Mouse (Mus musculus) liver, embryonic 14.5 days (tissue): ENCODE measurements at regions not wholly inside any gene's neighbourhood (a gene's known extent, or its start where the extent isn't known, plus 50 kb on each side); places are given as distances from the start of the nearest gene placed in this dataset.

Experiments used
- ATAC-seq: fragments of 200-750 bp; cut with Nextera tagmentation; 2 replicates; pipeline ENCODE4 v1.8.0; 2017; ENCODE audit warnings: moderate number of reproducible peaks, mild to moderate bottlenecking, moderate library complexity; ENCODE audit not compliant: insufficient read depth
- DNase-seq, 3 experiments: peaks; one replicate each; pipeline ENCODE4 v3.0.0-alpha.2; 2012 to 2013; ENCODE audit warnings: low read depth in 3 of 3, low spot score in 3 of 3
- H3K27ac ChIP-seq: fragments of 300-500 bp; sonication (generic); 2 replicates; pipeline ENCODE4 v1.5.1; 2014; ENCODE audit warnings: moderate library complexity, mild to moderate bottlenecking, control low read depth, inconsistent platforms
- H3K27me3 ChIP-seq: fragments of 300-500 bp; sonication (generic); 2 replicates; pipeline ENCODE4 v1.6.1; 2014; ENCODE audit warnings: mild to moderate bottlenecking, low read length, moderate library complexity; ENCODE audit not compliant: control insufficient read depth, insufficient read depth
- H3K36me3 ChIP-seq: fragments of 300-500 bp; sonication (generic); replicated peaks from 2 replicates; pipeline ENCODE4 v1.6.1; 2014; ENCODE audit warnings: low read depth; ENCODE audit not compliant: control insufficient read depth, insufficient read depth
- H3K4me1 ChIP-seq, 2 experiments: fragments of 200-500 bp in 1 of 2; fragments of 300-500 bp in 1 of 2; sonication (generic) in 1 of 2; replicated peaks; 2 replicates each; pipeline ENCODE4 v1.6.1; 2012 to 2014; ENCODE audit warnings: antibody characterized with exemption in 1 of 2, inconsistent platforms in 1 of 2, low read length in 1 of 2; ENCODE audit not compliant: control insufficient read depth in 2 of 2, insufficient read depth in 2 of 2
- H3K4me2 ChIP-seq: fragments of 300-500 bp; sonication (generic); 2 replicates; pipeline ENCODE4 v1.6.1; 2014; ENCODE audit warnings: low read depth, mild to moderate bottlenecking, control low read depth, moderate library complexity
- H3K4me3 ChIP-seq, 2 experiments: fragments of 200-500 bp in 1 of 2; fragments of 300-500 bp in 1 of 2; sonication (generic) in 1 of 2; 2 replicates each; pipeline ENCODE4 v1.5.1; 2012 to 2014; ENCODE audit warnings: low read depth in 2 of 2, low read length in 2 of 2, mild to moderate bottlenecking in 2 of 2, control low read depth in 1 of 2, inconsistent platforms in 1 of 2, moderate library complexity in 1 of 2; ENCODE audit not compliant: insufficient read depth in 1 of 2
- H3K9ac ChIP-seq: fragments of 300-500 bp; sonication (generic); replicated peaks from 2 replicates; pipeline ENCODE4 v1.6.1; 2014; ENCODE audit warnings: mild to moderate bottlenecking, control low read depth, moderate library complexity
- H3K9me3 ChIP-seq: fragments of 300-500 bp; sonication (generic); 2 replicates; pipeline ENCODE4 v1.6.1; 2016; ENCODE audit warnings: low read length, mixed read lengths; ENCODE audit not compliant: control insufficient read depth
- CTCF ChIP-seq: IDR thresholded peaks from 2 replicates; pipeline ENCODE4 v1.5.1; 2016; ENCODE audit warnings: antibody characterized with exemption, low read depth, control low read depth
- EP300 ChIP-seq: IDR thresholded peaks from 2 replicates; pipeline ENCODE4 v1.6.1; 2016; ENCODE audit warnings: antibody characterized with exemption, low read depth
- WGBS: fragments of 180-500 bp; shearing (Covaris S2); extraction: QIAGEN DNeasy Blood & Tissue Kit; methylation state at CpG from one replicate; pipeline ENCODE4 v1.1.7; 2014; ENCODE audit not compliant: insufficient replicate concordance; 5-methylcytosine and 5-hydroxymethylcytosine counted together

GRCm38 (mm10) chr9:67132370-67132769 lies 83.2 kb upstream of the Tpm1 start:
- no peak overlapping the region for H3K4me2 ChIP-seq
- no peak overlapping the region for H3K27ac ChIP-seq
- TF ChIP-seq EP300, result no peak
- TF ChIP-seq CTCF, result no peak
- peaks cover 0 to 7% of the 10 kb centered on the region in 2 experiments; a peak in 1 of 4 replicates for H3K4me1 ChIP-seq
- H3K9me3 ChIP-seq, result no peaks in the 10 kb centered on the region
- no peak for ATAC-seq
- DNase-seq, result no peak
- no peaks in the 10 kb centered on the region for H3K36me3 ChIP-seq
- 40% methylated on average over 5 of the region's 5 CpGs for WGBS
- no peaks in the 10 kb centered on the region for H3K27me3 ChIP-seq
- H3K4me3 ChIP-seq, result no peak overlapping the region
- H3K9ac ChIP-seq, result no peak overlapping the region

- H3K27me3 ChIP-seq, result no peaks in the 10 kb centered on the region
- no peak overlapping the region for H3K9ac ChIP-seq
- no peaks in the 10 kb centered on the region for H3K36me3 ChIP-seq
- WGBS, result 65% methylated on average over 8 of the region's 8 CpGs
- ATAC-seq (no peak), DNase-seq (no peak)
- no peaks in the 10 kb centered on the region for H3K9me3 ChIP-seq
- TF ChIP-seq CTCF (no peak), EP300 (no peak)
- no peak overlapping the region for H3K27ac ChIP-seq
- H3K4me2 ChIP-seq, result no peak overlapping the region
- 0 out of 4 replicates have a peak, but pooled peaks cover 0 to 5% of the 10 kb centered on the region in 2 experiments for H3K4me1 ChIP-seq
- H3K4me3 ChIP-seq, result no peak overlapping the region
Measured at GRCm38 (mm10) chr9:67130730-67131440, 81.7 kb upstream of the Tpm1 start.

DNA sequence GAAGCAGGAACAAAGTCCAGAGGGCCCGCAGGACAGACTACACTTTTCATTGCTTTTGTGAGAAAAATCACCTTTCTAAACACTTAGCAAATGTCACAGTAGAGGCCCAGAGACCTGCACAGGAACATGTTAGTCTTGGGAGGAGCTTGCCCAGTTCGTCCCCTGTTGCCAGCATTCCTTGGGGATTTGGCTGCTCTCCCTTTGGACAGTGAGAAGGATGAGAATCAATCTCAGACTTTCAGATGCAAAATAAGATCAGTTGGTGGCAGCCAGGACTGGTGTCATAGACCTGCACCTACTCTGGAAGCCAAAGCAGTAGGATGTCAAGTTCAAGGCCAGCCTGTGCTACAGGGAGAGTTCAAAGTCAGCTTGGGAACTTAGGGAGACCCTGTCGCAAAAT lies 80.7 kb upstream of the Tpm1 start:
- DNase-seq, result no peak
- Histone ChIP-seq H3K4me1 (0 out of 4 replicates have a peak, but pooled peaks cover 0 to 5% of the 10 kb centered on the region in 2 experiments), H3K9me3 (no peaks in the 10 kb centered on the region), H3K4me3 (no peak overlapping the region), H3K27ac (no peak overlapping the region), H3K4me2 (no peak overlapping the region), H3K9ac (no peak overlapping the region), H3K27me3 (no peaks in the 10 kb centered on the region), H3K36me3 (no peaks in the 10 kb centered on the region)
- 63% methylated on average over 3 of the region's 3 CpGs for WGBS
- no peak for ATAC-seq
- TF ChIP-seq EP300, result no peak
- no peak for TF ChIP-seq CTCF

DNA sequence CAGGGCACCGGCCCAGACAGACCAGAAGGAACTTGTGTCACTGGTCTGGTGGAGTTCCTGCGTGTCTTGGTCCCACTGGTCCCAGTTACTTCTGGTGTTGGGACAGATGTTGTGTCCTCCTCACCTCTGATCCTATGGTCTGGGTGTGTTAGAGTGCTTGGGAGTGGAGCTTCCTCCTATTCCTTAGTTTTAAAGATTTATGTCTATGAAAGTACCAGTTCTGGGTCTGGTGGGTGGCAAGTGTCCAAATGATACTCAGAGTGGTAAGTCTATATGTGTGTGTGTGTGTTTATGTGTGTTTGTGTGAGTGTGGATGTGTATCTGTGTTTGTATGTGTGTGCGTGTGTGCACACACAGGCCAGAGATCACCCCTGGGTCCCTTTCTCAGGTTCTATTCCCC lies 79.9 kb upstream of the Tpm1 start:
- no peak overlapping the region for H3K4me2 ChIP-seq
- ATAC-seq (no peak), DNase-seq (no peak)
- 59% methylated on average over 3 of the region's 3 CpGs for whole genome bisulfite sequencing
- no peak overlapping the region for H3K27ac ChIP-seq
- H3K9me3 ChIP-seq, result no peaks in the 10 kb centered on the region
- H3K4me3 ChIP-seq, result no peak overlapping the region
- no peaks in the 10 kb centered on the region for H3K36me3 ChIP-seq
- H3K9ac ChIP-seq, result no peak overlapping the region
- no peaks in the 10 kb centered on the region for H3K27me3 ChIP-seq
- TF ChIP-seq EP300, result no peak
- TF ChIP-seq CTCF, result no peak
- 0 out of 4 replicates have a peak, but pooled peaks cover 0 to 5% of the 10 kb centered on the region in 2 experiments for H3K4me1 ChIP-seq

GRCm38 (mm10) chr9:67121691-67122090 lies 72.5 kb upstream of the Tpm1 start:
- no peak overlapping the region for H3K27ac ChIP-seq
- H3K9me3 ChIP-seq, result no peaks in the 10 kb centered on the region
- no peaks in the 10 kb centered on the region for H3K36me3 ChIP-seq
- TF ChIP-seq CTCF (no peak), EP300 (no peak)
- no peak for DNase-seq
- H3K27me3 ChIP-seq, result no peaks in the 10 kb centered on the region
- 0 out of 4 replicates have a peak, but pooled peaks cover 0 to 3% of the 10 kb centered on the region in 2 experiments for H3K4me1 ChIP-seq
- no peak overlapping the region for H3K9ac ChIP-seq
- no peak for ATAC-seq
- 78% methylated on average over 7 of the region's 7 CpGs for WGBS
- H3K4me3 ChIP-seq, result no peak overlapping the region
- no peak overlapping the region for H3K4me2 ChIP-seq
